Mouse (Mus musculus) frontal cortex, adult 2 months (tissue): ENCODE measurements around the gene Rnf111. TPM values are rescaled to one million over a fixed set of nuclear protein-coding genes. Genes with fewer than 3 reads are reported as not detected.
A peak's percentile ranks its signal among the peaks of the same experiment; 100 is the strongest.
"Not testable (repeated sequence)": the region's sequence is repeated elsewhere in the genome, so short reads cannot be mapped to it uniquely, and the experiment has no call there.

Experiments
- DNase-seq, 2 experiments: peaks; one replicate each; pipeline ENCODE4 v3.0.0; 2022; ENCODE audit warnings: low spot score in 1 of 2; ENCODE audit errors: extremely low spot score in 1 of 2
- polyA plus RNA-seq: library from polyadenylated mRNA; depleted of rRNA; stranded (reverse); fragments of >200 nt; gene quantifications from 2 replicates; pipeline ENCODE4 v1.2.3, GENCODE M21; 2012; rRNA removed

The Rnf111 gene
- 36.3 TPM in 2 replicates for polyA plus RNA-seq

DNA sequence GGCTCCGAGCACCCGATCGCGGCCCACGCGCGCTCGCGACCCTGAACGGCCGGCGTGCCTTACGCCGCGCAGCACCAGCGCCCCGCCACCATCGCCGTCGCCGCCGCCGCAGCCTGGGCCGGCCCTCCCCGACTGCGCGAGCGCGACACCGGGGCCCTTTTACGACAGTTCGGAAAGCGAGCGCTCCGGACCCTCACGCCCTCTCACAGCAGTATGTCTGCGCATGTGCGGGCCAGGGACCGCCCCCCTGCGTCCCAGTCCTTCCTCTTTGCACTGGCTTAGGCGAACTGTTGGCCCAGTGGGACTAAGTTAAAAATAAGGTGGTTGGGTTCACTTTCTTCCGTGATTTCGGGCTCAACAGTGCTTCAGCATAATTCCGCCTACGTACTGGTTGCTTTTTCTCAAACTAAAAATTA, at the start of gene Rnf111:
Rnf111 (minus strand) TSS at position 100 of the 416 bp plus-strand sequence.
- DNase-seq: peak; percentile 94 to 97

DNA sequence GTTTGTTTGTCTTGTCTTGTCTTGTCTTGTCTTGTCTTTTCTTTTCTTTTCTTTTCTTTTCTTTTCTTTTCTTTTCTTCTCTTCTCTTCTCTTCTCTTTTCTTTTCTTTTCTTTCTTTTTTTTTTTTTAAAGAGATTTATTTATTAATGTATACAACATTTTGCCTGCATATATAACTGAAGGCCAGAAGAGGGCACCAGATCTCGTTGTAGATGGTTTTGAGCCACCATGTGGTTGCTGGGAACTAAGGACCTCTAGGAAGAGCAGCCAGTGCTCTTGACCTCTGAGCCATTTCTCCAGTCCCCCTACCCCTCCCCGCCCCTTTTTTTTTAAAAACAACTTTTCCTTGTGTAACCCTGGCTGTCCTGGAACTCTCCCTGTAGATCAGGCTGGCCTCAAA, 48.7 kb upstream of the Rnf111 start:
- not testable (repeated sequence) for DNase-seq

GRCm38 (mm10) chr9:70551524-70551923, 48.0 kb upstream of the Rnf111 start:
- no peak for DNase-seq

DNA sequence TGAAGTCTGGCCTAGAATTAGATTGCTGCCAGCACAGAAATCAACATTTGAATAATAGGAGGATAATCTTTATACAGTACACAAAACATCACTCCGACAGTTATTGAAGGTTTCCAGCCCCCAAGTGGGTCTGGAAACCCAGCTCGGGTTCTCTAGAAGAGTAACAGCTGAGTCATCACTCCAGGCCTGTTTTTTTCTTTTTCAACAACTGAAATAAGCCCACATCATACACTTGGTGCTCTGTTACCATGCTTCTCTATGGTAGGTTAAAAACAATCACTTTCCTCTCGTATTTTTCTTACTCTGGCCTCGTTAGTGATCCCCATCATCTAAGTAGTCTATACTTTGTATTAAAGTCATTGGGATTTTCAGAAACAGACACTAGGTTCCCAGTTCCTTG, 44.8 kb upstream of the Rnf111 start:
- DNase-seq: peak in 1 of 2 experiments; percentile 22

- DNase-seq: not testable (repeated sequence)
Measured at GRCm38 (mm10) chr9:70546576-70546975, 43.1 kb upstream of the Rnf111 start.

DNA sequence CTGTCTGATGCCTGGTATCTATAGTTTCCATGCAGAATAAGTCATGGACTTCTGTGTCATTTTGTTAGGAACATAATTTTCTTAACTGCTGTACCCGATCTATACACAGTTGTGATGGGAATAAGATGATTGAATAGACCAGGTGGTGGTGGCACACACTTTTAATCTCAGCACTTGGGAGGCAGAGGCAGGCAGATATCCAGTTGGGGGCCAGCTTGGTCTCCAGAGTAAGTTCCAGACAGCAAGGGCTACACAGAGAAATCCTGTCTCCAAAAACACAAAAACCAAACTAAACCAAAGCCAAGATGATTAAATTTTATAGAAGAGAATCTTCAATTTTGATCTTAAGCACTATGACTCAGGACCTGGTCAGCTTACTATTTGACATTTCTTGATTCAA, 41.3 kb upstream of the Rnf111 start:
- no peak for DNase-seq

GRCm38 (mm10) chr9:70543985-70544384, 40.5 kb upstream of the Rnf111 start:
- DNase-seq: no peak

- peak in 1 of 2 experiments; percentile 51 for DNase-seq
Measured at GRCm38 (mm10) chr9:70543048-70543880, 39.7 kb upstream of the Rnf111 start.

DNA sequence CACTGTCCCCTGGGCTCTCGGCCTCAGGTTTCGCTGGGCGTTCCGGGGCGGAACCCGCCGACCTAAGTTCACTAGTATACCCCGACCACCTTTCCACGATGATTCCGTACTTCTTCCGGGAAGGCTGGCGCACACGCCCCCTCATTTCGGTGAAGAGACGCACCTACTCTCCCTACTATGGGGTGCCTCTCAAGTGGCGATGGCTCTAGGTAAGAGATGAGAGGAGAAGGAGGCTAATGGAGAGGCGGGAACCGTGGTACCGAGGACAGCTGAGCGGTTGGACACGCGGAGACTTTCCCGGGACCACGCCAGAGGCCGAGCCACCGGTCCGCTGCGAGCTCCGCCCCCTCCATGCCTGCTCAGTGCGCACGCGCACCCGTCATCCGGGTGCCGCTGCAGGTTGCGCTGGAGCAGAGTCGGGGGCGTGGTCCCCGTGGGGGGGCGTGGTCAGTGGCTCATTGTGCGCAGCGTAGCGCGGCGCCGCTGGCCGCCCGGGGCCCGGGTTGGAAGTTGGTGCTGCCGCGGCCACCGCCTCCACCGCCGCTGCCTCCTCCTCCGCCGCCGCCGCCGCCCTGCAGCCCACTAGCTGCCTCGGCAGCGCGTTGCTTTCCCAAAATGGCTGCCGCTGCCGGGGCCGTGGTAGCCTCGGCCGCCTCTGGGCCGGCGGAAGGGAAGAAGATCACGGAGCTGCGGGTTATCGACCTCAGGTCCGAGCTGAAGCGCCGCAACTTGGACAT, 38.9 kb upstream of the Rnf111 start, which contains the start of gene Sltm:
Sltm (plus strand) TSS at position 450 of the 737 bp plus-strand sequence.
- peak; percentile 93 to 99 for DNase-seq

DNA sequence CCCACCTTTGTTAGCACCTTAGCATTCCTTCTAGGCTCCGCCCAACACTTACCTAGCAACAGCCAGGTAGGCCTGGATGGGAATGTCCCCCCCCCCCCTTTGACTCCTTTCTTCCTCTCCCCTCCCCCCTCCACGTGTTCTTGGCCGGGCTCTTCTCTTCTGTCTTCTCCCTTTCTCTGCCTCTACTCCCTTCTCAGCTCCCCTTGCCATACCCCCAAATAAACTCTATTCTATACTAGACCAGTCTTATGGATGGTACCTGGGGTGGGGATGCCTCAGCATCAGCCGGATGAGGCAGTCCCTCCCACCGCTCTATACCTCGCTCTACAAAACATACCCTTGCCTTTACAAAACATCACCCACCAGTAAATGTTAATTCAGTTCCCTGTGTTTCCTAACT, 38.1 kb upstream of the Rnf111 start:
- no peak for DNase-seq

GRCm38 (mm10) chr9:70533328-70533727, 29.8 kb upstream of the Rnf111 start:
- no peak for DNase-seq

GRCm38 (mm10) chr9:70524366-70524765, 20.8 kb upstream of the Rnf111 start:
- DNase-seq: no peak

- DNase-seq: no peak
Measured at GRCm38 (mm10) chr9:70523813-70524212, 20.3 kb upstream of the Rnf111 start.

DNA sequence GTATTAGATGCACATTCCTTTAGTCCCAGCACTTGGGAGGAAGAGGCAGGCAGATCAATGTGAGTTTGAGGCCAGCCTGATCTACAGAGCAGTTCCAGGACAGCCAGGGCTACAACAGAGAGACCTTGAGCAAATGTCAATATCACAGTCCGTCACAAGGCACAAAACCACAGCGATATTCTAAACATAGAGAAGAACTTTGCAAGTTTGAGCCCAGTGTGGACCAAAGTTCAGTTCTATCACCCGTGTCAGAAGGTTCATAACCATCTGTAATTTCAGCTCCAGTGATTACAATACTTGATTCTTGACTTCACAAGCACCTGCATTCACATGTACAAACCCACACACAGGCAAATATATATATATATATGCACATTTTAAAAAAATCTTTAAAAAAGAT, 17.1 kb upstream of the Rnf111 start:
- no peak for DNase-seq

DNA sequence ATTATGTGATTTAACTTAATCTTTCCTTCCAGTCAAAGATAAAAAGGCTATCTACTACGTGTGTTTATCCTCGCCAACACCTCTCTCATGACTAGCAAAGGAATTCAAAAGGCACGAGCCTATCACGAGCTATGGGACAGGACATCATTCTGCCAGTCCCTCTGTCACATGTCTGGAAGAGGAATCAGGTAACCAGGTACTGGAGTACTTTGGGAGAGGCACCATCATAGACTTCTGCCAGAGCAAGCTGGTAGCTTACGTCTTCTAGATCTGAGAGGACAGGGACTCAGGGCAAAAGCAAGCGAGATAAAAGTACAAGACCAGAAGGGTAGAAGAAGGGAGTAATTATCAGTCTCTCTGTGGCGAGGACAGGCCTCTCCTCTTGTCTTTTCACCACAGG, 8.2 kb upstream of the Rnf111 start:
- no peak for DNase-seq

DNA sequence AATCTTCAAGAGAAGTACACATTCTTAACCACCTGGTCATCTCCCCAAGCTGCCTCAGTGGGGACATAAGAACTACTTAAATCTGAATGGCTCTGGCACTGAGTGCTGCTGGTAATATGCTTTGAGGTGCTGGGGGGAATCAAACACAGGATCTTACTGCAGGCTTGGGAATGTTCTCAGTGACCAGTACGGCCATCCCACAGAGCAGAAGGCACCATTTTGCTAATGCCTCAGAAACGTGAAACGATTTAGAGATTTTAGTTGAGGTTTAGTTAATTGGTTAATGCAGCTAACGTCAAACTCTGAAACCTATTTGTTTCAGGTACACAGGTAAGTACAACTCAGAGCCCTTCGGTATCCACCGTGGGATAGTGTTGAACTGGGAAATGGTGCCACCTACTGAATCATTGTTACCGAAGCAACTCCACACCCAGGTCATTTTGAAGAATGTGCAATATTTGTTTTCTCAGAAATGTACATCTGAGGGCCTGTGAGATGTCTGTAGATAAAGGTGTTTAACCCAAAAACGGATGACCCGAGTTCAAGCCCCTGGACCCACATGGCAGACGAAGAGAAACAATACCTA, 7.6 kb upstream of the Rnf111 start:
- DNase-seq: peak in 1 of 2 experiments; percentile 12

DNA sequence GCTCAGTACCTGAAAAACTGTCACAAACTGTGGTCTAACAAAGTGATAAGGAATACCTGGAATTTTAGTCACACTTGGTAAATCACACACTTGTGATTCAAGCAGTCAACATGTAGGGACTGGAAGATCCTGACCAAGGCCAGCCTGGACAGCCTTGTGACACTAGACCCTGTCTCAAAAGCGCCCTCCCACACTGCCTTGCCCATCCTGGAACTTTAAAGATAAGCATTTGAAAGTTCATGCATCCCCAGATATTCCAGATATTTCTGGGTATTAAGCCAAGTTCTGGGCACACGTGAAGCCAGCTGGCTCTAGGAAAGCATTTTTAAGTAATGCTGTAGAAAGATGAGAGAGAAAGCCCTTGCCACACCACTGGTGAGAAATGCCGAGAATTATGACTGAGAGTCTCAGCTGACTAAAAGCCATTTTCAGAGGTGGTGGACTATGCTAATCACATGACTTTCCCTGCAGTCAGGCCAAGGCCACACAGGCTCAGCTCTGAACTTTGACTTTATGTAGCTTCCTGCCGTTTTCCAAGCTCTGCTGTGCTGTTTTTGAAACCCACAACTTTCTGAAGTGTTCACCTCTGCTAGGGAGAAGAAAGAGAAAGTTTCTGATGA, 6.5 kb upstream of the Rnf111 start:
- DNase-seq: no peak

- no peak for DNase-seq
Measured at GRCm38 (mm10) chr9:70506787-70507186, 3.3 kb upstream of the Rnf111 start.

DNA sequence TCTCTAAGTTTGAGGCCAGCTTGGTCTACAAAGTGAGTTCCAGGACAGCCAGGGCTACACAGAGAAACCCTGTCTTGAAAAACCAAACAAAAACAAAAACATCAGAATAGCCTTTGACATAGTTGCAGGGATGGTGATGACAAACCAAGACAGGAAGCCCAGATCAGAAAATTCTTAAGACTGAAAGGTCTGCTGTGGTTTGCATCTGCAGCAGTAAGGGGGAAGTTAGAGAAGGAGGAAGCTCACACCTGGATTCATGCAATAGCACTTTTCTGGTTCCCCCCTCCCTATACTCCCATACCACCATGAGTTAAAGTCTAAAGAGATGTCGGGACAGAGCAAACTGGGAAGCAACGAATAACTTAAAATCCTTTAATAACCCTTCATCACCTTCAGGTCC, 2.7 kb upstream of the Rnf111 start:
- no peak for DNase-seq

DNA sequence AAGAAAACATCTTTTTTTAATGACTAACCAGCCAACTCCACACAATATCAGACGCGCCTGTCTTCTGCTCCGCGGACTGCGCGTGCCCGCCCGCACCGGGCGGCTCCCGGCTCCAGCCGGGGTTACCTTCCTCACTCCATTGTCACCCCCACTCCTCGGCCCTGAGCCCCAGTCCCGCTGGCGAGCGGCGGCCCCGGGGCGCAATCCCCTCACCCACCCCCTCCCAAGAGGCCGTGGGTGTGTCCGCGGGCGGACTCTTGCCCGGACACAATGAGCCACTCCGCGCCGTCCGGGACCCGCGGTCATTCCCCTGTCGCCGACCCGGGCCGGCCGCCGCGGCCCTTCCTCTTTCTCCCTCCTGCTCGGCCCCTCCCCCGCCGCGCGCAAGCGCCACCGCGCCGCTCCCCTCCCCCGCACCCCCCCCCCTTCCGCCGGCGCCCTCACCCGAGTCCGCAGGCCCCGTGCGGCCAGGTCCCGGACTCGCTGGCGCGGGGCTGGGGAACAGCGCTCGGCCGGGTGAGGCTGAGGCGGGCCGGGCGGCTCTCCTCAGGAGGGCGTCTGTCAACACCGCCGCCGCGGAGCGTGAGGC, 416 bp downstream of the Rnf111 start:
- DNase-seq: peak; percentile 5 to 37
